Mouse (Mus musculus) MEL-GATA-1-ER (cell line): Measurements from ENCODE around the gene Pih1d1.
A peak's percentile ranks its signal among the peaks of the same experiment; 100 is the strongest.
"Not testable (repeated sequence)": the region's sequence is repeated elsewhere in the genome, so short reads cannot be mapped to it uniquely, and the experiment has no call there.

Source experiments
- DNase-seq: peaks from one replicate; pipeline ENCODE4 v3.0.0-alpha.2; 2012; ENCODE audit warnings: low read depth; ENCODE audit errors: extremely low read depth

The Pih1d1 gene

DNA sequence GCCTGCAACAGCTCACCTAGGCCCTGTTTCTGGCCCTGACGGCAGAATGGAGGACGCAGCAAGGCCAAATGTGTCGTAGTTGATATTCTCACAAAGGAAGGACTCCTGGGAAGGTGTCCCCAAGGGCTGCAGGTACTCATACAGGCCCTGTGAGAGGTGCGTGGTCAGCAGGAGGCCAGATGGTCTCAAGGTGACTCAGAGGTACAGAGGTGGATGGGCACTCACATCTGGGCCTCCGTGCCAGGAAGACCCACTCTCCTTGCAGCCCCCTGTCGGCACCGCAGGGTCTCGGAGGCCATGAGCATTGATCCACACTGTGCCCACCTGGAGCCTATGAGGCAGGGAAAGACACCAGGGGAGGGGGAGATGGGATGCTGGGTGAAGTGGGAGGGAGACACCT, 8.6 kb upstream of the Pih1d1 start:
- no peak for DNase-seq

DNA sequence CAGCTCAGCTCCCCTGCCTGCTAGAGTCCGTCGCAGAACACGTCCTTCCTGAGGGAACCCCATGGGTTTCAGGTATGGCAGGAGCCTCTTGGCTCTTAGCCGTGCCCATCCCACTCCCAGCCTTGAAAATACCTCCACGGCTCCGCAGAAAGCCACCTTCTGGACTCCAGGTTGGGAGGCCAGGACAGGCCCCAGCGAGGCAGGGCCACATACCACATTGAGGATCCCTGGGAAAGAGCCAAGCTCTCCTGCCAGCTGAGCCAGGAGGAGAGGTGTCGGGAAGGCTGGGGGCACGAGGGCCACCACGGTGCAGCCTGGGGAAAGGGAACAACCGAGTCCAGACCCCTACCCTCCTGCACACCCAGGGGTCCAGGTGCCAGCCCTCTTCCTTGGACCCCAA, 6.8 kb upstream of the Pih1d1 start:
- DNase-seq, result no peak

DNA sequence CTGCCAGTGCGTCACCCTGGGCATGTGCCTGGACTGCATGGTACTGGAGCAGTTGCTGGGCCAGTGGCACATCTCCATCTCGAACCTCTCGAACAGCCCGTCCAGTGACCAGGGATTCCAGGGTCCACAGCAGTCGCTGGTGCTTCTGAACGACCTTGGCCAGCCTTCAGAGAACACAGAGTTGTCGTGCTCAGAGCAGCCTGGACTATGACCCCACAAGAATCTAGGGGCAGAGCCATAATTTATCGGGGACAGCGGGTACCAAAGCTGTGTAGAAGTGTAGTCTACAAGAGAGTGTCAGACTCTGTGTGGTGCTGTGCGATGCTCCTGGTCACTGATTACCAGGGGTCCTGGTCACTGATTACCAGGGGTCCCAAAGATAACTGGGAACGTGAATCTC, 6.2 kb upstream of the Pih1d1 start:
- no peak for DNase-seq

DNA sequence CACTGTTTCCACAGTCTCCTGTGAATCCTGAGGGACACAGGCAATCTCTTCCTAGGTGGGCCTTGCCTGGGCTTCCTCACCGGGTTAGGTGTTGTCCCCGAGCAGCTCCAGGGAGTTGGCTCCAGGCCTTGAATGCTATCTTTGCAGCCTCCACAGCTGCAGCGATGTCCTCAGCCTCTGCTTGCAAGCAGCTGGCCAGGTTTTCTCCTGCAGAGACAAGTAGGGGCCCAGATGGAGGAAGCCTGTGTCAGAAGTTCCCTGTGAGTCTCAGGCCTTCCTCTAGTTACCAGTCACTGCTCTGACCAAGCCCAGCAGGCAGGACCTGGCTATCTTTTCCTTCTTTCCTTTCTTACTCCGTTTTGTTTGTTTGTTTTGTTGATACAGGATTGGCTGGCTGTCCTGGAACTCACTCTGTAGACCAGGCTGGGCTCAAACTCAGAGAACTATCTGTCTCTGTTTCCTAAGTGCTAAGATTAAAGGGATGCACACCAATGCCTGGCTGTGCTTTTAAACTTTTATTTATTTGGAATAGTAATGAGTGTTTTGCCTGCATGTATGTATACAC, 5.5 kb upstream of the Pih1d1 start:
- DNase-seq, result no peak

DNA sequence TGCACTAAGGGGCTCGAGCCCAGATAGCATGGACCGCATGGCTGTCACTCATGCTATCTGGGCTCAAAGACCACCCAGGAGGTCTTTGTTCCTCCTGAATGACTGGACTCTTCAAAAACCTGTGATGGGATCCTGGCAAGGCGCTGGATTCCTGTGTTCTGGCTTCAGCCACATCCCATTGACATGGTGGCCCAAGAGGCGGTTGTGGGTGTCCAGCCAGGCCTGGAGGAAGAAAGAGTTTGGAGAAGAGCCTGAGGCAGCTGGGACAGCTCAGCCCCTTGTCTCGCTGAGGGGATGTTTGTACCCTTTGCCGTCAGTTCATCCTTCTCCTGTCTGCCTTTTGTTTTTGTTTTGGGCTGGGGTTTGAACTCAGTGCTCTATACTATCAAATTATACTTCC, 4.6 kb upstream of the Pih1d1 start:
- DNase-seq, result no peak

DNA sequence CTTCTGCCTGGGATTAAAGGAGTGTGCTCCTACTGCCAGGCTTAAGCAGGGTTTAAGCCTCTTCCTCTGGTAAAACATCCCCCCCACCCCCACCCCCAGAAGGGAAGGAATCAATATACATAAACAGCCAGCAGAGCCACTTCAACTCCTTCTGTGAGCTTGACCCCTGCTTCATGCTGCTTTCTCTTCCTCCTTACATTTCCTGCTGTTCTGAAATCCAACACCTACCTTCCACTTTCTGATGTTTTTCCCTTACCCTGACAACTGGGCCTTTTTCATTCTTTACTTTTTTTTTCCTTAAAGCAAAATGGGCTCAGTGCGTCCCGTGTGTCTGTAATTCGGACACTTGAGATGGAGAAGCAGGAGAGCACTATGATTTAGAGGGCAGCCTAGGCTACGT, 3.8 kb upstream of the Pih1d1 start:
- no peak for DNase-seq

DNA sequence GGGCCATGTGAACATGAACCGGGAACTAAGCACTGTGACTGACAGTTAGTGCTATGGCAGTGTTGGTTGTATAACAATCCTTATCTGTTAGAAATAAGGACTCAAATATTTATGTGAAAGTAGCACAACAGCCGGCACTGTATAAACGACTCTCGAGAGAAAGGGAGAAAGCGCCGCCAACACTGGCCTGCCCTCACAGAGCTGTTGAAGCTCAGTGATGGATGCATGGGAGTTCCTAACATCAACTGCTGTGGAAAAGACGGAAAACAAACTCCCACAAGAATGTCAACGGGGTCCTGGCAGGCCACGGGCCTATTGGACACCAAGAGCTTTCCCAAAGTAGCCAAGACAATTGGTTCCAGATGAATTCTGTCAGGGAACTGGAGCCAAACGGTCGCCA, 2.8 kb upstream of the Pih1d1 start:
- no peak for DNase-seq

DNA sequence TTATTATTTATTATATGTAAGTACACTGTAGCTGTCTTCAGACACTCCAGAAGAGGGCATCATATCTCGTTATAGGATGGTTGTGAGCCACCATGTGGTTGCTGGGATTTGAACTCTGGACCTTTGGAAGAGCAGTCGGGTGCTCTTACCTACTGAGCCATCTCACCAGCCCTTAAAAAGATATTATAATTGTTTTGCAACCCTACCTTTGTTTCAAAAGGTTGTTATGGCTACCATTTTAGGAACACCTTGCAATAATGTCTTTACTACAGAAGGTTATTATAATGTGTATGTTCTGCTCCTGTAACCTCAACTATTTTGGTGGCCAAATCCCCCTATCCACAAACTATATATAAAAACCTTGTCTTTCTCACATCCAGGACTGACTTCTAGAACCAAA, 1.1 kb upstream of the Pih1d1 start:
- DNase-seq, result not testable (repeated sequence)

DNA sequence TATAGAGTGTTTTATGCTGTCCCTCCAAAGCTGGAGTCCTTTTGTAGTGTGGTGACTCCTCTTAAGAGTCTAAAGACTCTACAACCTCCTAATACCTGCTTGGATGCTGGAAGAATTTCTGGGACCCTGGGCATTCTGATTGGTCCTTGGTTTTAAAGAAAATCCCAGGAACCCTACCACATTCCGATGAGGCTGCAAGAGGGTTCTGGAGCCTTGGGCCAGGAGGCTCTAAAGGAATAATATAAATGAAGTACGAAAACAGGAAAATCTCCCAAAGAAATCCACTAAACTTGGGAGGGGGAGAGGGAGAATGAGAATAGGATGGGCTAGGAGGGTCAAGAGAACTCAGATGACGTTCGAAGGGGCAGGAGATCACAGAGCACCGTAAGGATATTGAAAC, 517 bp upstream of the Pih1d1 start:
- DNase-seq, result no peak

DNA sequence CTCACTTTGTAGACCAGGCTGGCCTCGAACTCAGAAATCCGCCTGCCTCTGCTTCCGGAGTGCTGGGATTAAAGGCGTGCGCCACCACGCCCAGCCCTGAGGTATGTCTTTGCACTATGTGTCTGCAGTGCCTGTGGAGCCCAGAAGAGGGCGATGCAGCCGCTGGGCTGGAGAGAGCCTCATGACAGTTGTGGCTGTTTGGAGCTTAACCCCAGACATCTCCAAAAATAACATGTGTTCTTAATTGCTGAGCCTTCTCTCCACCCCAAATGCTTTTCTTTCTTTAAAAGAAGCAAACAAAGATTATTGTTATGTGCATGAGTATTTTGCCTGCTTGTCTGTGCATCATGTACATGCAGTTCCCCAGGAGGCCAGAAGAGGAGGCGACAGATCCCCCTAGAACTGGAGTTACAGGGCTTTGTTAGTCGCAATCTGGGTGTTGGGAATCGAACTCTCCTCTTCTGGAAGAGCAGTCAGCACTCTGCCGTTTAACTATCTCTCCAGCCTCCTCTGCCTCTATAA, 951 bp downstream of the Pih1d1 start:
- DNase-seq, result peak; percentile 76

DNA sequence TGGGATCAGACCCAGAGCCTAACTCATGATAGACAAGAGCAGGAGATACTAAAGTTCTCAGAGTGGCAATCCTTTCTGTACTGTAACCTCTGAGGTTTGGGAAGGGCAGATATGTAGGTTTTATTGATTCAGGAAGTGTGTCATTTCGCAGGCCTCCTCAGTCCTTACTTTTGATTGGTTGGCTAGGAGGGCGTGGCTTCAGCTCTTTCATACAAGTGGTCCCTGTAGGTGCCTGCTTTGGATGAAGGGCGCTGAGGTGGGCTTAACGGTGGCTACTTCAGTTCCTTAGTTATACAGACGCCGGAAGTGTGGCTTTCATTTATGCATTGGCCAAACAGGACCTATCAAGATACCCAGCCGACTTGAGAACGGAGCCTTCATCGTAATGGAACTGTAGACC, 1.5 kb downstream of the Pih1d1 start:
- DNase-seq, result peak; percentile 98

DNA sequence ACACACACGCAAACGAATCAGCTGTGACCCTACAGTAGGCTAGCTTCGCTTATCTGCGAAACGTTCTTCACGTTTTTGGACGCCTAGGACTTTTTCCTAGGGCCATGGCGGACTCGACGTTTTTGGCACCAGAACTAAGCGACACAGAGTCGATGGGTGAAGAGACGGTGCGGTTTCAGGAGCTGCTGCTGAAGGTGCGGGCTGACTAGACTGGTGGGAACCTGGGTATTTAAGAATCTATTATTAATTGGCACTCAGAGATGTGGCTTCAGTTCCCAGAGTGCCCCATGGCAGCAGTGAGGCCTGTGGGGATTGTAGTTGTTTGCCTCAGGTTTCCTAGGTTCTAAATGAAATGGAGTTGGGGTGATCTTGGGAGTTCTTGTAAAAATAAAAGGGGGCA, 2.1 kb downstream of the Pih1d1 start:
- DNase-seq, result no peak

DNA sequence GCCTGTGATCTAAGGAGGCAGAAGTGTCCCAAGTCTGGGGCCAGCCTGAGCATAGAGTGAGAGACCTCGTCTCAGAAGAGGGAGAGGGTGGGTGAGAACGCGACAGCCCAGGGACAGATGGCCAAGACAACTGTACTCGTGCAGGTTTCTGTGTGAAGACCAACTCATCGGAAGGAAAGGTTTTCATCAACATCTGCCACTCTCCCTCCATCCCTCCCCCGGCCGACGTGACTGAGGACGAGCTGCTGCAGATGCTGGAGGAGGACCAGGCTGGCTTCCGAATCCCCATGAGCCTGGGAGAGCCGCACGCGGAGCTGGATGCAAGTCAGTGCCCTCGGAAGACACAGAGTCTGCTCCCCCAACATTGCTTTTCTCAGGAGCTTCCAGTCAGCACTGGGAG, 3.4 kb downstream of the Pih1d1 start:
- DNase-seq, result no peak

DNA sequence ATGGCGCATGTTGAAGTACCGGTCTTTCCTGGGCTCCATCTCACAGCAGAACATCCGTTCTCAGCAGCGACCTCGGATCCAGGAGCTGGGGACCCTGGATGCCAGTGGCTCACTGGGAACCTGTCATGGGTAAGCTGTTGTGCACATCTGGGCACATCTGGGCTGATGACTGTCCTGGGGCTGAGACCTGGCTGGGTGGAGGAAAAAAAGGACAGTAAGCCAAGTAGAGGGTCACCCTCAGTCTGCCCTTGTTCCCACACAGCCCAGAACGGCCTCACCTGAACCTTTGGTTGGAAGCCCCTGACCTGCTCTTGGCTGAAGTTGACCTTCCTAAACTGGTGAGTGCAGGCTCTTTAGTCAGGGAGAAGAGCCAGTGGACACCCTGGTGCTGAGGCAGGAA, 4.9 kb downstream of the Pih1d1 start:
- DNase-seq, result no peak

DNA sequence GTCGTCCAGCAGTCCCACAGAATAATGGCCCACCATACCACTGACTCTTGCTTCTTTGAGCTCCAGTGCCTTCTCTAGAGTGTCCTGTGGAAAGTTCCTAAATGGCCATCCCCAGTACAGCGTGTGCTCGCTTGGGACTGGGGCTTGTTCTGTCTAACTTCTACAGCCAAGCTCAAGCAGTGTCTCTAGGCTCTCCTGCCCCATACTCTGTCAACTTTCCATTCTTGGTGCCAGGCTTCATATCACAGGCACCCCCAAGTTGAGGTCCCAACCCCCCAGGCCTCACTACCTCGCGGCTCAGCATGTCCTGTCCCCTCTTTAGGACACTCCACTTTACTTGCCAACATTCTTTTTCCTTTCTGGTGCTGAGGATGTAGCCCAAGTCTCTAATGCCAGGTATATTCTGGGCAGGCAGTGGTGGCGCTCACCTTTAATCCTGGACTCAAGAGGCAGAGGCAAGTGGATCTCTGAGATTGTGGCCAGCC, 6.3 kb downstream of the Pih1d1 start:
- DNase-seq, result no peak

DNA sequence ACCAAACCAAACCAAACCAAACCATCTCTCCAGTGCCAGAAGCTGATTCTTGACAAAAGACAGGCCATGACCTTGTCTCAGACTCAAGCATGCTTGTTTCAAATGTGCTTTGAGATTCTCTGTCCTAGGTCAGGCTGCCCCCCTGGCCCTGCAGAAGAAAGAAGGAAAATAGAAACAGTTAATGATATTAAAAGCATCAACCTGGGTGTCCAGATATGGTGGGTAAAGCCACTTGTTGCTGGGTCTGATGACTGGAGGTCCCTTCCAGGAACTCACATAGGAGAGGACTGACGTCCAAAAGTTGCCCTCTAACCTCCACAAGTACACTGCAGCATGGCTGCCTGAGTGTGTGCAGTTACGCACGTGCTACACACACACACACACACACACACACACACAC, 6.8 kb downstream of the Pih1d1 start:
- DNase-seq, result no peak

DNA sequence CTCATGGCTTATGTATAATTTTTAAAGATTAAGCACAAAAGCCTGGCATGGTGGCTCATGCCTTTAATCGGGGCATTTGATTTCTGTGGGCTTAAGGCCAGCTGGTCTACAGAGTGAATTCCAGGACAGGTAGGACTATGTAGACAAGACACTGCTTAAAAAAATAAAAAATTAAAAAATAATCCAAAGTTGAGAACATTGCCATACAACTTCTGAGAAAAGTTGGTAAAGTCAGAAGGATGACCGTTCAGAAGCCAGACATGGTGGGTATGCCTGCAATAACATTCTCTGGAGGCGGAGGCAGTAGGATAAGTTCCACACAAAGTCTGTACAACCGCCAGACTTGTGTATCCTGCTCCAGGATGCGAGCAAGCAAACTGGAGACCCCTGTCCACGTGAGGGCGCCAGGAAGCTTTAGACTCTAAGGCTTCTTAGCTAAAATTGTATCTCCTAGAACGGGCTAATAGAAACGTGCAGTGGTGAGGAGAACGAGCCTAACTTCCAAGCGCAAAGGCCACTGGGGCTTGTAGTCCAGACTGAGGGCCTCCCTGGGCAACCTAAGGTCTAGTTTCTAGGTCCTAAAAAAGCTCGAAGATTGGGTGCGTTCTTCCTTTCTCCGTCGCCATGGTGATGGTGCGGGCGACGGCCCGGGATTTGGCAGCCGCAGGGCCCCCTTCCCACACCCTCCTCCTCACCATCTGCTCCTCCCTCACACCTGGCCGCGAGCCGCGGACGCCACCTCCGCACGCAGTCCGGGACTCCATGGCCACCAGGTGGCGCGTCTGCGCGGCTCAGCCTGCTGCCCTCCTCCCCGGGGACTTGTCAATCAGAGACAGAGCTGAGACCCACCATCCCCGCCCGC, 7.7 kb downstream of the Pih1d1 start:
- peak; percentile 91 for DNase-seq

DNA sequence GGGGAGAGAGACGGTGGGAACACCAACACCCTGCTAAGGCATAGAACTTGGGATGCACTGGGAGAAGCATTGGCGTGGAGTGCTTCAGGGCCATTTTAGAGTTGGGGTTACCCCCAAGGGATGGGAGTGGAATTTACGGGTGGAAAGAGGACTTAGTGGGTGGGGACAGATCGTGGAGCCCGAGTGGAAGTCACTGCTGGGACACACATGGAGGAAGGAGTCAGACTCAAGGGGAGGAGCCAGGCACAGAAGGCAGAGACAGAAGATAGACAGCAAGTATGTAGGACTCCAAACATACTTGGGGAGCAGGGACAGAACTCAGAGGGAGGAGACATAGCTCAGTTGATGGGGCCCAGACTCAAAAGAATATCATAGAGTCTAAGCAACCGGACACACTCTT, 8.4 kb downstream of the Pih1d1 start:
- DNase-seq, result no peak

DNA sequence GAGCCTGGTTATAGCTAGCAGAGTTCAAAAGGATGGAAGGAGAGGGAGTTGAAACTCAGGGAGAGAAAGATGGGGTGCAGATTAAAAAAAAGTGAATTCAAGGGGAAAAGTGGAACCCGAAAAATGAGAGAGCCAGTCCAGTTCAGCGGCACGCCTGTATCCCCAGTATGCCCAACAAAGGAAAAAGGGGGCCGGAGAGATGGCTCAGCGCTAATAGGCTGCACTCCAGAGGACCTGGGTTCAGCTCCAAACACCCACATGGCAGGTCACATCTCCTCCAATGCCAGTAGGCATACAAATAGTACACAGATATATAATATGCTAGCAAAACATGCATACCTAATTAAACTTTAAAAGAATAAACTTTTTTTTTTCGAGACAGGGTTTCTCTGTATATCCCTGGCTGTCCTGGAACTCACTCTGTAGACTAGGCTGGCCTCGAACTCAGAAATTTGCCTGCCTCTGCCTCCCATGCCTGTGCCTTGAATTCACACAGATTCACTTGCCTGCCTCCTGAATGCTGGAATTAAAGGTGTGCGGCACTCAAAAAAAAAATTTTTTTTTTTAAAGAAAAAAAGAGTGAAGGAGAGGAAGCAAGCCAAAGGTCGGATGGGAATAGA, 9.0 kb downstream of the Pih1d1 start:
- no peak for DNase-seq

DNA sequence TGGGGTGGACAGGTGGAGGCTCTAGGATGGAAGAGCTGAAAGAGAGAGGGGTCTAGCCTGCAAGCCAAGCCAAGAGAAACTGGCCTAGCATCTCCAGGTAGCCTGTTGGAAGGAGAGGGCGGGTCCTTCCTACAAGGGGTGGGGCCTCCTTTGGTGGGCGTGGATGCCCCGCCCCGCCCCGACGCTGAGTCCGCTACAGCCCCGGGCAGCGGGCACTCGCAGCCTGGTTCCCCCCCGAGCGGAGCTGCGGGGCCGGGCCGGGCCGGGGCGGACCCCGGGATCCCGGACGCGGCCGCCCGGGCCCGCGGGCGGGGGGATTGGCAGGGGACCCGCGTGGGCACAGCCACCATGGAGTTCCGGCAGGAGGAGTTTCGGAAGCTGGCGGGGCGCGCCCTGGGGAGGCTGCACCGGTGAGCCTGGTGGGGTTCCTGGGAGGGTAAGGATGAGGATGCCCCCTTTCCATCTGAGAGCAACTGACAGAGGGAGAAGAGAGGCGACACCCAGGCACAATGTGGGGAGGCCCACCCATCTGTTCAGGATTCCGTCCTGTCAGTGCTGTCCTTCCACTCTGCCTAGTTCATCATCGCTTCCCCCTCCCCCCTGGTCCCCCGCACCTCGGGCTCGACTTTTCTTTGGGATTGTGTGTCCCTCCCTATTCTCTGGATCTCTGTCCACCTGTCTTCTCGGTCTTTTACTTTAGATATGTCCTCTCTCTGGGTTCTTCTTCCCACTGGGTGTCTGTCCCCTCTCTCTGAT, 9.8 kb downstream of the Pih1d1 start, which contains the start of gene Slc17a7:
TSS of gene Slc17a7 (plus strand) at position 215 of the 756 bp plus-strand sequence.
- DNase-seq, result no peak

DNA sequence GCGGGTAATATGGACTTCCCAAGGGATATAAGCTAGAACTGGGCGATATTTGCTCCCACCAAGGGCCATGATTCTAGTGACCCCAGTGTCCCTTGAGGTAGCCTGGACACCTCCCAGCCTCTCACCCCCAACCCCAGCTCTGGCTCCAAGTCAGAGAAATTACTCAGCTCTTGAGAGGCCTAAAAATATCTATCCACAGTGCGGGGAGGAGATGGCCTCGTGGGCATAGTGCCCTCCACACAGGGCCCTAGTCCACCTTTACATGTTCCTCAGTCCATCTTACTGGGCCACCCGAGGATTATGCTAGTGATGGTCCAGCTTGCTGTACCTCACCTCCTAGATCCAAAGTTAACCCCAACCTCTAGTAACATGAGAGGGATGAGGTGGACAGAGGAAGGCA, 10.7 kb downstream of the Pih1d1 start:
- DNase-seq, result no peak

DNA sequence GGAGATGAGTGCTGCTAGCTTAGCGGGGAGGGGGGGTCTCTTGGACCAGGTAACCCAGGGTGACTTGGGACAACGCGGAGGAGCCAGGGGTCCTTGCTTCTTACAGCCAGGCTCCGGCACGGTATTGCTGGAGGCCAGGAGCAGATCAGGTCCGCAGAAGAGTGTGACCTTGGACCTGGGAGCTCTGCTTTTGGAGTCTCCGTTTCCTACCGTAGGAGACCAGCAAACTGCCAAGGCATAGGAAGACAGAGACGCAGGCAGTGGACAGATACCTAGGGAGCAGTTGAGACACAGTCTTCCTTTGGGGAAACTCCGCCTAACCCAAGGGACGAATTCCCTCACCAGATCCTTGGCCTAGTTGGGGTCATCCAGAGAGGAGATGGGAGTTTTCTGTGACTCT, 11.6 kb downstream of the Pih1d1 start:
- no peak for DNase-seq
